17 mouse cellular contexts compared by ENCODE assay signal in the genomic region with DNA sequence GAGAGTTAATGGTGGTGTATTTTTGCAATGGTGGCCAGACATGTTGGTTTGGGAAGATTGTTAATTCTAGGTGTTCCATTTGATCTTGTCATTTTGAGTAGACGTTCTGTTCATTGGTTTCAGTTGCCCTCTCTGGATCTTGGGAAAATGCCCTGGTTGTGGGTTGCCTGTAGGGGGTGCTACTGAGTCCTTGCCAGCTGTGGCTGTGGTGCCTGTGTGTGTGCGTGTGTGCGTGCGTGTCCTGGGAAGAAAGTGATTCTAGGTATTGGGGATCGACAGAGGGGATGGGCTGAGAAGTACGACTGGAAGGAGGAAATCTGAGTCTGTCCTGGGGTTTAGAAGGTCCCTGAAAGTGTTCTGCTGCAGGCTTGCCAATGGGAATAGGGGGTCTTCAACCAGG.
DNase-seq lines count a peak whose midpoint lies in the region; ATAC-seq and TF ChIP-seq lines count a peak whose summit lies in the region.
"Had no signal": no experiment of that assay in that cellular context is flagged by ENCODE, and none has a peak within 500 bp of the region (broad histone marks: within the 10 kb centered on the region; RNA-seq: fewer than 3 reads in every experiment).

No protein-coding gene starts in this region.

- peaks cover 3% of the 10 kb centered on the region; the same call in 1 of the 2 replicates for H3K4me1 ChIP-seq in liver, postnatal 0 days (ENCODE audit: insufficient read depth)
- H3K4me1 ChIP-seq in liver, embryonic 11.5 days (replicated peaks; ENCODE audit: control insufficient read depth, insufficient read depth, low read length): no peaks in the 10 kb centered on the region
- no peaks in the 10 kb centered on the region for H3K4me1 ChIP-seq in stomach, postnatal 0 days (replicated peaks; ENCODE audit: control insufficient read depth, insufficient read depth)
- H3K4me1 ChIP-seq: intestine, embryonic 15.5 days; liver, embryonic 13.5 days; neural tube, embryonic 12.5 days had no signal

- H3K9me3 ChIP-seq in liver, postnatal 0 days (ENCODE audit: low read length): no peaks in the 10 kb centered on the region
- no peaks in the 10 kb centered on the region for H3K9me3 ChIP-seq in liver, embryonic 11.5 days (ENCODE audit: control insufficient read depth, low read length)
- H3K9me3 ChIP-seq in stomach, postnatal 0 days (ENCODE audit: control insufficient read depth, low read length): no peaks in the 10 kb centered on the region
- H3K9me3 ChIP-seq: embryonic facial prominence, embryonic 15.5 days; intestine, embryonic 15.5 days; liver, embryonic 13.5 days; neural tube, embryonic 12.5 days had no signal

- no peak for DNase-seq in liver, postnatal 0 days
- DNase-seq in liver, embryonic 11.5 days (ENCODE audit: low spot score): no peak
- DNase-seq in CD4-positive helper T cell, adult 2 months (ENCODE audit: low read depth, low spot score): peak; percentile 21
- DNase-seq in R1 (ENCODE audit: low read depth, low spot score): peak; percentile 46
- no peak for DNase-seq in stomach, postnatal 0 days (ENCODE audit: low spot score)
- no peak for DNase-seq in natural killer cell, adult 2 months (ENCODE audit: low spot score in 2 of 2)
- no peak for DNase-seq in right cerebral cortex, postnatal 4 days
- DNase-seq: cerebellum, adult 2 months; kidney, postnatal 14 days; liver, embryonic 13.5 days; midbrain, embryonic 14.5 days; right cerebral cortex, postnatal 25 days had no signal

- H3K27ac ChIP-seq in liver, postnatal 0 days (ENCODE audit: low read depth): no peak overlapping the region
- H3K27ac ChIP-seq in liver, embryonic 11.5 days (ENCODE audit: low read depth, low read length): no peak overlapping the region
- no peak overlapping the region for H3K27ac ChIP-seq in stomach, postnatal 0 days (replicated peaks)
- H3K27ac ChIP-seq: embryonic facial prominence, embryonic 15.5 days; intestine, embryonic 15.5 days; liver, embryonic 13.5 days; neural tube, embryonic 12.5 days had no signal

- H3K36me3 ChIP-seq in liver, postnatal 0 days (replicated peaks; ENCODE audit: insufficient read depth, low read length): no peaks in the 10 kb centered on the region
- no peaks in the 10 kb centered on the region for H3K36me3 ChIP-seq in liver, embryonic 11.5 days (ENCODE audit: control insufficient read depth, insufficient read depth, low read length)
- no peaks in the 10 kb centered on the region for H3K36me3 ChIP-seq in stomach, postnatal 0 days (ENCODE audit: control insufficient read depth, insufficient read depth, low read length)
- H3K36me3 ChIP-seq: embryonic facial prominence, embryonic 15.5 days; intestine, embryonic 15.5 days; liver, embryonic 13.5 days; neural tube, embryonic 12.5 days had no signal

- 81% methylated on average over 6 of the region's 6 CpGs for WGBS in liver, postnatal 0 days (ENCODE audit: insufficient replicate concordance)
- WGBS in liver, embryonic 11.5 days: 82% methylated on average over 6 of the region's 6 CpGs
- 90% methylated on average over 6 of the region's 6 CpGs for WGBS in stomach, postnatal 0 days

- peak; percentile 35 for TF ChIP-seq CTCF in liver, postnatal 0 days (IDR thresholded peaks at IDR 0.05; ENCODE audit: low read depth)
- TF ChIP-seq CTCF in stomach, postnatal 0 days (IDR thresholded peaks at IDR 0.05; ENCODE audit: low read depth): peak; percentile 39

- H3K4me2 ChIP-seq in liver, postnatal 0 days (ENCODE audit: low read depth, low read length): no peak overlapping the region
- H3K4me2 ChIP-seq in liver, embryonic 11.5 days: no peak overlapping the region
- H3K4me2 ChIP-seq in stomach, postnatal 0 days (replicated peaks; ENCODE audit: low read depth): no peak overlapping the region
- H3K4me2 ChIP-seq: embryonic facial prominence, embryonic 15.5 days; intestine, embryonic 15.5 days; liver, embryonic 13.5 days; neural tube, embryonic 12.5 days had no signal

- ATAC-seq in liver, postnatal 0 days: no peak
- ATAC-seq in liver, embryonic 11.5 days (replicated peaks; ENCODE audit: low FRiP score): no peak
- ATAC-seq in stomach, postnatal 0 days (ENCODE audit: low FRiP score, low TSS enrichment): no peak
- ATAC-seq: forebrain, embryonic 14.5 days; intestine, embryonic 15.5 days; Patski had no signal

- no peak for TF ChIP-seq EP300 in liver, postnatal 0 days (IDR thresholded peaks at IDR 0.05; ENCODE audit: low read depth)
- no peak for TF ChIP-seq EP300 in stomach, postnatal 0 days (optimal IDR thresholded peaks at IDR 0.05)

- no peak overlapping the region for H3K4me3 ChIP-seq in liver, postnatal 0 days (ENCODE audit: low read depth, low read length)
- no peak overlapping the region for H3K4me3 ChIP-seq in liver, embryonic 11.5 days (ENCODE audit: low read depth, low read length)
- H3K4me3 ChIP-seq in stomach, postnatal 0 days (ENCODE audit: low read depth, low read length): no peak overlapping the region
- H3K4me3 ChIP-seq: embryonic facial prominence, embryonic 15.5 days; intestine, embryonic 15.5 days; liver, embryonic 13.5 days; neural tube, embryonic 12.5 days had no signal

- H3K9ac ChIP-seq in liver, postnatal 0 days (replicated peaks): no peak overlapping the region
- H3K9ac ChIP-seq in liver, embryonic 11.5 days (ENCODE audit: low read depth, low read length): no peak overlapping the region
- no peak overlapping the region for H3K9ac ChIP-seq in stomach, postnatal 0 days (ENCODE audit: low read length)
- H3K9ac ChIP-seq: embryonic facial prominence, embryonic 15.5 days; intestine, embryonic 15.5 days; liver, embryonic 13.5 days; neural tube, embryonic 12.5 days had no signal

- H3K27me3 ChIP-seq in liver, postnatal 0 days (ENCODE audit: insufficient read depth, low read length): no peaks in the 10 kb centered on the region
- H3K27me3 ChIP-seq in liver, embryonic 11.5 days (replicated peaks; ENCODE audit: control insufficient read depth, insufficient read depth, low read length): no peaks in the 10 kb centered on the region
- H3K27me3 ChIP-seq in stomach, postnatal 0 days (ENCODE audit: control insufficient read depth, insufficient read depth, low read length): no peaks in the 10 kb centered on the region
- H3K27me3 ChIP-seq: embryonic facial prominence, embryonic 15.5 days; intestine, embryonic 15.5 days; liver, embryonic 13.5 days; neural tube, embryonic 12.5 days; Patski had no signal

Comparison
In these comparisons a context has a peak if more than half of its experiments do, and no peak if none do; other contexts are left out.
1. DNase-seq: peak in CD4-positive helper T cell, adult 2 months (single experiment) and R1 (single experiment); none in liver, postnatal 0 days (single experiment), liver, embryonic 11.5 days (single experiment), stomach, postnatal 0 days (single experiment), natural killer cell, adult 2 months (0 of 2) and right cerebral cortex, postnatal 4 days (single experiment).